Mouse (Mus musculus): ENCODE measurements around the gene Fancl. TPM values are rescaled to one million over a fixed set of nuclear protein-coding genes. Genes with fewer than 3 reads are reported as not detected.

Fancl gene
- polyA plus RNA-seq, 1 experiment from 2014 or later = 40.6 TPM

GRCm38 (mm10) chr11:26449789-26450188, 63.9 kb downstream of the Fancl start:
- Histone ChIP-seq H3K27me3 (ENCODE audit: control insufficient read depth, insufficient read depth, low read length) (no peaks in the 10 kb centered on the region), H3K9me3 (replicated peaks; ENCODE audit: control insufficient read depth, low read length) (no peaks in the 10 kb centered on the region), H3K9ac (replicated peaks; ENCODE audit: low read length) (no peak overlapping the region), H3K27ac (replicated peaks; ENCODE audit: low read depth, low read length) (no peak overlapping the region), H3K4me3 (ENCODE audit: low read depth, low read length) (no peak overlapping the region), H3K4me1 (ENCODE audit: control insufficient read depth, insufficient read depth, low read length) (no peaks in the 10 kb centered on the region), H3K4me2 (ENCODE audit: low read depth, low read length) (no peak overlapping the region), H3K36me3 (replicated peaks; ENCODE audit: control insufficient read depth, insufficient read depth, low read depth, low read length) (no peaks in the 10 kb centered on the region)
- ATAC-seq (replicated peaks; ENCODE audit: insufficient number of reproducible peaks, low FRiP score, low TSS enrichment, low read depth) = no peak
- no peak for DNase-seq (ENCODE audit: low spot score)
- 92% methylated on average over 3 of the region's 3 CpGs for WGBS

- no peaks in the 10 kb centered on the region for H3K27me3 ChIP-seq (ENCODE audit: control insufficient read depth, insufficient read depth, low read length)
- 94% methylated on average over 1 of the region's 1 CpGs for WGBS
- H3K9me3 ChIP-seq (replicated peaks; ENCODE audit: control insufficient read depth, low read length) = no peaks in the 10 kb centered on the region
- H3K27ac ChIP-seq (replicated peaks; ENCODE audit: low read depth, low read length) = no peak overlapping the region
- DNase-seq (ENCODE audit: low spot score) (no peak), ATAC-seq (replicated peaks; ENCODE audit: insufficient number of reproducible peaks, low FRiP score, low TSS enrichment, low read depth) (no peak)
- H3K9ac ChIP-seq (replicated peaks; ENCODE audit: low read length) = no peak overlapping the region
- no peaks in the 10 kb centered on the region for H3K36me3 ChIP-seq (replicated peaks; ENCODE audit: control insufficient read depth, insufficient read depth, low read depth, low read length)
- no peaks in the 10 kb centered on the region for H3K4me1 ChIP-seq (ENCODE audit: control insufficient read depth, insufficient read depth, low read length)
- no peak overlapping the region for H3K4me3 ChIP-seq (ENCODE audit: low read depth, low read length)
- no peak overlapping the region for H3K4me2 ChIP-seq (ENCODE audit: low read depth, low read length)
These were observed 64.7 kb downstream of the Fancl start for GRCm38 (mm10) chr11:26450636-26451035.

- H3K27me3 ChIP-seq (ENCODE audit: control insufficient read depth, insufficient read depth, low read length) = no peaks in the 10 kb centered on the region
- DNase-seq (ENCODE audit: low spot score) = no peak
- H3K4me1 ChIP-seq (ENCODE audit: control insufficient read depth, insufficient read depth, low read length) = no peaks in the 10 kb centered on the region
- ATAC-seq (replicated peaks; ENCODE audit: insufficient number of reproducible peaks, low FRiP score, low TSS enrichment, low read depth) = no peak
- no peak overlapping the region for H3K27ac ChIP-seq (replicated peaks; ENCODE audit: low read depth, low read length)
- no peaks in the 10 kb centered on the region for H3K36me3 ChIP-seq (replicated peaks; ENCODE audit: control insufficient read depth, insufficient read depth, low read depth, low read length)
- WGBS = 87% methylated on average over 2 of the region's 2 CpGs
- H3K9me3 ChIP-seq (replicated peaks; ENCODE audit: control insufficient read depth, low read length) = no peaks in the 10 kb centered on the region
- no peak overlapping the region for H3K9ac ChIP-seq (replicated peaks; ENCODE audit: low read length)
- H3K4me2 ChIP-seq (ENCODE audit: low read depth, low read length) = no peak overlapping the region
- H3K4me3 ChIP-seq (ENCODE audit: low read depth, low read length) = no peak overlapping the region
These were observed 65.3 kb downstream of the Fancl start for GRCm38 (mm10) chr11:26451228-26451627.

DNA sequence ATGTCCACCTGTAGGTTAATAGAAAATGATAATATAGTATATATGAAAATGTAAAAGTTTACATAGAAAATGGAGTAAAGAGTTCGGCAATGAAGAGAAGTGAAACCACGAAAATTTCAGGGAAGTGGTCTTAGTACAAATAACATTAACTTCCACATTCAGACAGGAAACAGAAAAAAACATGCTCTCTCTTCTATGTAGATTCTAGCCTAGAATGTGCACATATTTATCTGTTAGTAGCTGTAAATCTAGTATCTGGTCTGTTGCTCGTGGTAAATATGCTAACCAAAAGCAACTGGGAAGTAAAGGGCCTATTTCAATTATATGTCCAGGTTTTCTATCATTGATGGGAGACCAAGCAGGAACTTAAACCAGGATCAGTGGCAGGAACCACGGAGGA, 66.8 kb downstream of the Fancl start:
- DNase-seq (ENCODE audit: low spot score) (no peak), ATAC-seq (replicated peaks; ENCODE audit: insufficient number of reproducible peaks, low FRiP score, low TSS enrichment, low read depth) (no peak)
- H3K27me3 ChIP-seq (ENCODE audit: control insufficient read depth, insufficient read depth, low read length) = no peaks in the 10 kb centered on the region
- no peak overlapping the region for H3K4me3 ChIP-seq (ENCODE audit: low read depth, low read length)
- no peak overlapping the region for H3K9ac ChIP-seq (replicated peaks; ENCODE audit: low read length)
- no peak overlapping the region for H3K4me2 ChIP-seq (ENCODE audit: low read depth, low read length)
- 85% methylated on average over 4 of the region's 4 CpGs for WGBS
- no peaks in the 10 kb centered on the region for H3K9me3 ChIP-seq (replicated peaks; ENCODE audit: control insufficient read depth, low read length)
- no peaks in the 10 kb centered on the region for H3K36me3 ChIP-seq (replicated peaks; ENCODE audit: control insufficient read depth, insufficient read depth, low read depth, low read length)
- H3K4me1 ChIP-seq (ENCODE audit: control insufficient read depth, insufficient read depth, low read length) = no peaks in the 10 kb centered on the region
- no peak overlapping the region for H3K27ac ChIP-seq (replicated peaks; ENCODE audit: low read depth, low read length)

GRCm38 (mm10) chr11:26454081-26454480, 68.1 kb downstream of the Fancl start:
- WGBS = 90% methylated on average over 4 of the region's 4 CpGs
- no peaks in the 10 kb centered on the region for H3K9me3 ChIP-seq (replicated peaks; ENCODE audit: control insufficient read depth, low read length)
- H3K9ac ChIP-seq (replicated peaks; ENCODE audit: low read length) = no peak overlapping the region
- DNase-seq (ENCODE audit: low spot score) = no peak
- no peak for ATAC-seq (replicated peaks; ENCODE audit: insufficient number of reproducible peaks, low FRiP score, low TSS enrichment, low read depth)
- no peaks in the 10 kb centered on the region for H3K4me1 ChIP-seq (ENCODE audit: control insufficient read depth, insufficient read depth, low read length)
- H3K27me3 ChIP-seq (ENCODE audit: control insufficient read depth, insufficient read depth, low read length) = no peaks in the 10 kb centered on the region
- no peak overlapping the region for H3K4me2 ChIP-seq (ENCODE audit: low read depth, low read length)
- H3K4me3 ChIP-seq (ENCODE audit: low read depth, low read length) = no peak overlapping the region
- no peak overlapping the region for H3K27ac ChIP-seq (replicated peaks; ENCODE audit: low read depth, low read length)
- no peaks in the 10 kb centered on the region for H3K36me3 ChIP-seq (replicated peaks; ENCODE audit: control insufficient read depth, insufficient read depth, low read depth, low read length)

- ATAC-seq (replicated peaks; ENCODE audit: insufficient number of reproducible peaks, low FRiP score, low TSS enrichment, low read depth) (no peak), DNase-seq (ENCODE audit: low spot score) (no peak)
- Histone ChIP-seq H3K4me1 (ENCODE audit: control insufficient read depth, insufficient read depth, low read length) (no peaks in the 10 kb centered on the region), H3K36me3 (replicated peaks; ENCODE audit: control insufficient read depth, insufficient read depth, low read depth, low read length) (no peaks in the 10 kb centered on the region), H3K4me3 (ENCODE audit: low read depth, low read length) (no peak overlapping the region), H3K27ac (replicated peaks; ENCODE audit: low read depth, low read length) (no peak overlapping the region), H3K9ac (replicated peaks; ENCODE audit: low read length) (no peak overlapping the region), H3K4me2 (ENCODE audit: low read depth, low read length) (no peak overlapping the region), H3K9me3 (replicated peaks; ENCODE audit: control insufficient read depth, low read length) (no peaks in the 10 kb centered on the region), H3K27me3 (ENCODE audit: control insufficient read depth, insufficient read depth, low read length) (no peaks in the 10 kb centered on the region)
- WGBS = 84% methylated on average over 6 of the region's 6 CpGs
These were observed 91.3 kb downstream of the Fancl start for GRCm38 (mm10) chr11:26477037-26477739.

DNA sequence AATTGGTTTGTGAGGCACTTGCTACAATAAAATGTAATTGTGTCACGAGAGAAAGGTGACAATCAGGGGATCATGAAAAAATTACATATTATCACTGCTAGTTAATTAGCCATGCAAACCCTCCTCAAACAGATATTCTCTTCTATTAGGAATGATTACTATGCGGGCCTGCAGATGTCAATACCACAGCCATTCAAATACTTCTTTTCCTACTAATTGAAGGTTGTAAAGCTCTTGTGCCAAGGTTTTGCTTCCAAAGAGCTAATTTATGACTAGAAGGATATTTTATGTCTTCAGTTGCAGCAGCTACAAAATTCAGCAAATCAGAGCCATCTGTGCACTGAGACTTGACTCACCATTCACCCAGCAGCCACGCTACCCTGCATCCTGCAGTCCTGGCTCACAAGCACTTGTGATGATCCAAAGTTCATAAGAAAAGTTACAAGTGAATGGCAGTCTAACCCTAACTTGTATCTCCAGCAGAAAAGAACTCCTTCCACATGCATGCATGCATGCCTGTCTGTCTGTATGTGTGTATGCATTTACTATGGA, 95.8 kb downstream of the Fancl start:
- Histone ChIP-seq H3K4me1 (ENCODE audit: control insufficient read depth, insufficient read depth, low read length) (no peaks in the 10 kb centered on the region), H3K9me3 (replicated peaks; ENCODE audit: control insufficient read depth, low read length) (no peaks in the 10 kb centered on the region), H3K27ac (replicated peaks; ENCODE audit: low read depth, low read length) (no peak overlapping the region), H3K27me3 (ENCODE audit: control insufficient read depth, insufficient read depth, low read length) (no peaks in the 10 kb centered on the region), H3K4me2 (ENCODE audit: low read depth, low read length) (no peak overlapping the region), H3K4me3 (ENCODE audit: low read depth, low read length) (no peak overlapping the region), H3K36me3 (replicated peaks; ENCODE audit: control insufficient read depth, insufficient read depth, low read depth, low read length) (no peaks in the 10 kb centered on the region), H3K9ac (replicated peaks; ENCODE audit: low read length) (no peak overlapping the region)
- ATAC-seq (replicated peaks; ENCODE audit: insufficient number of reproducible peaks, low FRiP score, low TSS enrichment, low read depth) (no peak), DNase-seq (ENCODE audit: low spot score) (peak; percentile 35)
- 71% methylated on average over 3 of the region's 3 CpGs for WGBS

- WGBS = 24% methylated on average over 12 of the region's 12 CpGs
- Histone ChIP-seq H3K9ac (replicated peaks; ENCODE audit: low read length) (no peak overlapping the region), H3K4me1 (ENCODE audit: control insufficient read depth, insufficient read depth, low read length) (no peaks in the 10 kb centered on the region), H3K4me3 (ENCODE audit: low read depth, low read length) (no peak overlapping the region), H3K9me3 (replicated peaks; ENCODE audit: control insufficient read depth, low read length) (no peaks in the 10 kb centered on the region), H3K27ac (replicated peaks; ENCODE audit: low read depth, low read length) (peak overlapping the region; percentile 71), H3K36me3 (replicated peaks; ENCODE audit: control insufficient read depth, insufficient read depth, low read depth, low read length) (no peaks in the 10 kb centered on the region), H3K27me3 (ENCODE audit: control insufficient read depth, insufficient read depth, low read length) (no peaks in the 10 kb centered on the region), H3K4me2 (ENCODE audit: low read depth, low read length) (no peak overlapping the region)
- DNase-seq (ENCODE audit: low spot score) (peak; percentile 86), ATAC-seq (replicated peaks; ENCODE audit: insufficient number of reproducible peaks, low FRiP score, low TSS enrichment, low read depth) (peak; percentile 92)
These were observed 104.0 kb downstream of the Fancl start for GRCm38 (mm10) chr11:26489761-26490466.

Data from embryonic facial prominence, embryonic 11.5 days (tissue).